17 mouse cellular contexts compared by ENCODE assay signal in genomic region chr11:8657493-8657892, GRCm38 (mm10). TPM values are rescaled to one million over a fixed set of nuclear protein-coding genes. Genes with fewer than 3 reads are reported as not detected.
DNase-seq lines count a peak whose midpoint lies in the region; ATAC-seq and TF ChIP-seq lines count a peak whose summit lies in the region.
"Had no signal": no experiment of that assay in that cellular context is flagged by ENCODE, and none has a peak within 500 bp of the region (broad histone marks: within the 10 kb centered on the region; RNA-seq: fewer than 3 reads in every experiment).

No protein-coding gene starts in this region.

- no peak for TF ChIP-seq POLR2A in testis, adult 2 months (IDR thresholded peaks at IDR 0.05; ENCODE audit: control insufficient read depth, low read depth, low read length)

- TF ChIP-seq CTCF in testis, adult 2 months (IDR thresholded peaks at IDR 0.05; ENCODE audit: control insufficient read depth, insufficient read depth, insufficient replicate concordance, low read depth, low read length), result no peak

- peak overlapping the region; percentile 75 for H3K27ac ChIP-seq in kidney, embryonic 15.5 days
- no peak overlapping the region for H3K27ac ChIP-seq in testis, adult 2 months (ENCODE audit: control insufficient read depth, insufficient read depth, low read depth, low read length)
- peak overlapping the region; percentile 98 for H3K27ac ChIP-seq in limb, embryonic 11.5 days (replicated peaks; ENCODE audit: low read depth, low read length)
- H3K27ac ChIP-seq: heart, embryonic 13.5 days; midbrain, embryonic 15.5 days had no signal

- H3K27me3 ChIP-seq in kidney, embryonic 15.5 days, result no peaks in the 10 kb centered on the region
- no peaks in the 10 kb centered on the region for H3K27me3 ChIP-seq in testis, adult 2 months (ENCODE audit: control insufficient read depth, insufficient read depth, low read length)
- no peaks in the 10 kb centered on the region for H3K27me3 ChIP-seq in limb, embryonic 11.5 days (ENCODE audit: control insufficient read depth, insufficient read depth, low read length)
- H3K27me3 ChIP-seq: heart, embryonic 13.5 days; midbrain, embryonic 15.5 days; Patski had no signal

- H3K9me3 ChIP-seq in kidney, embryonic 15.5 days (replicated peaks), result no peaks in the 10 kb centered on the region
- H3K9me3 ChIP-seq in limb, embryonic 11.5 days (ENCODE audit: control insufficient read depth, low read length), result no peaks in the 10 kb centered on the region
- H3K9me3 ChIP-seq: heart, embryonic 13.5 days; midbrain, embryonic 15.5 days had no signal

- DNase-seq in kidney, adult 18-20 months, result no peak
- no peak for DNase-seq in testis, postnatal 14 days (ENCODE audit: low spot score)
- DNase-seq in limb, embryonic 11.5 days (ENCODE audit: low spot score), result no peak
- peak; percentile 27 for DNase-seq in telencephalon, adult 2 months (ENCODE audit: low read depth, low spot score)
- DNase-seq in adrenal gland, postnatal 36 days, result no peak
- no peak for DNase-seq in left cerebral cortex, postnatal 36 days (ENCODE audit: low spot score in 2 of 2)
- DNase-seq: cerebellum, adult 11 months; gastrocnemius, postnatal 36 days; kidney, postnatal 14 days; lung, postnatal 36 days; thymus, adult 2 months had no signal

- intact Hi-C loops in left cerebral cortex, postnatal 36 days (cut with DNase I), result no loop called here

- no peak overlapping the region for H3K4me2 ChIP-seq in kidney, embryonic 15.5 days
- no peak overlapping the region for H3K4me2 ChIP-seq in limb, embryonic 11.5 days (ENCODE audit: low read depth, severe bottlenecking)
- H3K4me2 ChIP-seq: heart, embryonic 13.5 days; midbrain, embryonic 15.5 days had no signal

- WGBS in kidney, embryonic 15.5 days, result 87% methylated on average over 8 of the region's 8 CpGs
- 80% methylated on average over 8 of the region's 8 CpGs for WGBS in limb, embryonic 11.5 days

- no peak overlapping the region for H3K4me3 ChIP-seq in kidney, embryonic 15.5 days (replicated peaks)
- peak overlapping the region; percentile 37 for H3K4me3 ChIP-seq in testis, adult 2 months (ENCODE audit: control insufficient read depth, low read depth, low read length)
- H3K4me3 ChIP-seq in limb, embryonic 11.5 days (ENCODE audit: low read depth, low read length), result no peak overlapping the region
- H3K4me3 ChIP-seq: heart, embryonic 13.5 days; midbrain, embryonic 15.5 days had no signal

- H3K9ac ChIP-seq in kidney, embryonic 15.5 days, result no peak overlapping the region
- no peak overlapping the region for H3K9ac ChIP-seq in limb, embryonic 11.5 days (ENCODE audit: low read length)
- H3K9ac ChIP-seq: heart, embryonic 13.5 days; midbrain, embryonic 15.5 days had no signal

- H3K4me1 ChIP-seq in kidney, embryonic 15.5 days, result peaks cover 90% of the 10 kb centered on the region
- peaks cover 2% of the 10 kb centered on the region; the same call in 1 of the 2 replicates for H3K4me1 ChIP-seq in testis, adult 2 months (ENCODE audit: control insufficient read depth, insufficient read depth, low read length)
- peaks cover 80% of the 10 kb centered on the region for H3K4me1 ChIP-seq in limb, embryonic 11.5 days (ENCODE audit: control insufficient read depth, insufficient read depth, low read length)

- peaks cover 7% of the 10 kb centered on the region for H3K36me3 ChIP-seq in kidney, embryonic 15.5 days
- H3K36me3 ChIP-seq in testis, adult 2 months (ENCODE audit: control insufficient read depth, insufficient read depth, low read length), result no peaks in the 10 kb centered on the region
- no peaks in the 10 kb centered on the region for H3K36me3 ChIP-seq in limb, embryonic 11.5 days (ENCODE audit: control insufficient read depth, insufficient read depth, low read length)
- H3K36me3 ChIP-seq: midbrain, embryonic 15.5 days had no signal

- no peak for ATAC-seq in kidney, embryonic 15.5 days (replicated peaks; ENCODE audit: low FRiP score)
- ATAC-seq in limb, embryonic 11.5 days (ENCODE audit: insufficient number of reproducible peaks, low FRiP score, low TSS enrichment, low read depth), result no peak
- ATAC-seq: inflammation-experienced regulatory T-cells, adult 6 months; midbrain, embryonic 15.5 days had no signal

RNA-seq across cellular contexts. Expression of gene Tns3, which starts 6.8 kb away (rescaled TPM):
- polyA plus RNA-seq in kidney, embryonic 15.5 days (2015; fragmentation: Nextera tagmentation; extraction: Ambion mirVana), result 25.7 and 27.7 TPM in 2 replicates
- 4.8 and 6.6 TPM in 2 replicates for polyA plus RNA-seq in testis, adult 2 months (2012; rRNA removed)
- 26.0 and 26.7 TPM in 2 replicates for polyA plus RNA-seq in limb, embryonic 11.5 days (2014; fragmentation: Nextera tagmentation; extraction: Ambion mirVana)
- total RNA-seq in adrenal gland, postnatal 36 days (2021), result 10 to 100 TPM; 46.9 to 60.6 TPM
- total RNA-seq in left cerebral cortex, postnatal 36 days (2021), result 10 to 100 TPM; 36.9 to 39.4 TPM
